Mouse (Mus musculus) lung, postnatal 0 days (tissue): ENCODE results near the gene Zmat3.

ENCODE experiments used
- CTCF ChIP-seq: IDR thresholded peaks from 2 replicates; pipeline ENCODE4 v1.5.1; 2016; ENCODE audit warnings: antibody characterized with exemption, mild to moderate bottlenecking
- EP300 ChIP-seq: IDR thresholded peaks from 2 replicates; pipeline ENCODE4 v1.6.1; 2016; ENCODE audit warnings: antibody characterized with exemption, mild to moderate bottlenecking, control low read depth

DNA sequence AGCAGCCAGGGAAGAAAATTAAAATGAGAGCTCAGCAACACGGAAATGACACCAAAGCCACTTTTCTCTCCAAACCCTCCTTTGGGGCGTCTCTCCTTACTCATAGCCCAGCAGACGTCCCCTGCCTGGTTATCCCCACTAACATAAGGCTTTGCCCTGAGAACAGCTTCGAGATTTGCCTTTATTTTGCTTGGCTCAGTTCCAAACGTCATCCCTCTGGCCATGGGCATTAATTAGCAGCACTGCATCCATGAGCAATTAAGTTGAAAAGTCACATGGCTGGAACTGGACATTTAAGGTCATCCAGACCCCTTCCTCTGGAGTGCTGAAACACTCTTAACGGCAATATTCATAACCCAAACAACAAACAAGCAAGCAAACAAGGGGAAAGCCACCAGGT lies 4.6 kb downstream of the Zmat3 start:
- TF ChIP-seq CTCF: no peak
- TF ChIP-seq EP300: no peak
